Mouse (Mus musculus) heart, adult 18-20 months (tissue): ENCODE measurements around the gene Erap1. TPM values are rescaled to one million over a fixed set of nuclear protein-coding genes. Genes with fewer than 3 reads are reported as not detected.

Experiments
- total RNA-seq, 2 experiments: library from RNA; stranded (reverse); gene quantifications; 2 replicates each; pipeline ENCODE4 v1.2.3; 2021

Erap1 gene
- total RNA-seq, 2 experiments from 2014 or later: 44.6 to 52.3 TPM

Other genes with a start within 250 kb of the Erap1 start
- gene Zfp72, start 248.7 kb upstream of the Erap1 start, total RNA-seq: 1 to 10 TPM; 2.9 to 3.5 TPM
- gene Ftl1-ps1, start 239.9 kb upstream of the Erap1 start, total RNA-seq: 100 to 1,000 TPM; 331 to 388 TPM
- gene Zfp825, start 145.6 kb upstream of the Erap1 start, total RNA-seq: 1 to 10 TPM; 4.8 to 7.6 TPM
- gene Cast, start 169.2 kb downstream of the Erap1 start, total RNA-seq: 100 to 1,000 TPM; 100 to 114 TPM